Mouse (Mus musculus) kidney, embryonic 14.5 days (tissue): ENCODE data around the gene T2. TPM values are rescaled to one million over a fixed set of nuclear protein-coding genes. Genes with fewer than 3 reads are reported as not detected.
A peak's percentile ranks its signal among the peaks of the same experiment; 100 is the strongest.

Source experiments
- ATAC-seq: fragments of 200-750 bp; cut with Nextera tagmentation; 2 replicates; pipeline ENCODE4 v1.8.0; 2017; ENCODE audit warnings: moderate number of reproducible peaks, mild to moderate bottlenecking, moderate TSS enrichment, moderate library complexity; ENCODE audit not compliant: low FRiP score, low TSS enrichment
- H3K27ac ChIP-seq: fragments of 300-500 bp; sonication (generic); 2 replicates; pipeline ENCODE4 v1.5.1; 2014; ENCODE audit warnings: low read depth, mild to moderate bottlenecking, low read length, moderate library complexity, mixed read lengths
- H3K27me3 ChIP-seq: fragments of 300-500 bp; sonication (generic); 2 replicates; pipeline ENCODE4 v1.6.1; 2014; ENCODE audit warnings: mild to moderate bottlenecking, low read length; ENCODE audit not compliant: control insufficient read depth, insufficient read depth
- H3K36me3 ChIP-seq: fragments of 300-500 bp; sonication (generic); 2 replicates; pipeline ENCODE4 v1.6.1; 2014; ENCODE audit warnings: low read length, mixed read lengths; ENCODE audit not compliant: control insufficient read depth, insufficient read depth
- H3K4me1 ChIP-seq: fragments of 300-500 bp; sonication (generic); 2 replicates; pipeline ENCODE4 v1.6.1; 2014; ENCODE audit warnings: low read length, mixed read lengths; ENCODE audit not compliant: control insufficient read depth, insufficient read depth
- H3K4me2 ChIP-seq: fragments of 300-500 bp; sonication (generic); replicated peaks from 2 replicates; pipeline ENCODE4 v1.6.1; 2014; ENCODE audit warnings: low read depth, mild to moderate bottlenecking, low read length
- H3K4me3 ChIP-seq: fragments of 300-500 bp; sonication (generic); 2 replicates; pipeline ENCODE4 v1.5.1; 2014; ENCODE audit warnings: mild to moderate bottlenecking, low read length
- H3K9ac ChIP-seq: fragments of 300-500 bp; sonication (generic); 2 replicates; pipeline ENCODE4 v1.6.1; 2014; ENCODE audit warnings: low read depth, mild to moderate bottlenecking, low read length, moderate library complexity
- H3K9me3 ChIP-seq: fragments of 300-500 bp; sonication (generic); 2 replicates; pipeline ENCODE4 v1.6.1; 2016; ENCODE audit warnings: low read length; ENCODE audit not compliant: control insufficient read depth
- WGBS: fragments of 180-500 bp; shearing (Covaris S2); extraction: QIAGEN DNeasy Blood & Tissue Kit; methylation state at CpG from one replicate; pipeline ENCODE4 v1.1.7; 2014; 5-methylcytosine and 5-hydroxymethylcytosine counted together
- polyA plus RNA-seq: library from polyadenylated mRNA; unstranded; fragments of >200 nt; fragmentation: Nextera tagmentation; extraction: Ambion mirVana; gene quantifications from 2 replicates; pipeline ENCODE4 v1.2.1, GENCODE M21; 2014

Gene T2
- polyA plus RNA-seq, 1 experiment from 2014 or later, result 0.46 TPM

- no peak for ATAC-seq
- H3K4me3 ChIP-seq, result peak overlapping the region; percentile 53
- H3K4me1 ChIP-seq, result peaks cover 15% of the 10 kb centered on the region
- H3K36me3 ChIP-seq, result no peaks in the 10 kb centered on the region
- no peaks in the 10 kb centered on the region for H3K9me3 ChIP-seq
- H3K27ac ChIP-seq, result no peak overlapping the region
- 30% methylated on average over 8 of the region's 8 CpGs for WGBS
- H3K9ac ChIP-seq, result 0 out of 2 replicates have a peak overlapping the region, but pooled peaks have one; percentile 54
- H3K27me3 ChIP-seq, result peaks cover 45% of the 10 kb centered on the region
- peak overlapping the region; percentile 99 for H3K4me2 ChIP-seq
These were observed 16.0 kb upstream of the T2 start for GRCm38 (mm10) chr17:8339666-8340374.

- Histone ChIP-seq H3K9ac (peak overlapping the region; percentile 54), H3K36me3 (no peaks in the 10 kb centered on the region), H3K4me2 (peak overlapping the region; percentile 99), H3K4me3 (peak overlapping the region; percentile 53), H3K27me3 (peaks cover 45% of the 10 kb centered on the region), H3K9me3 (no peaks in the 10 kb centered on the region), H3K27ac (no peak overlapping the region), H3K4me1 (peaks cover 15% of the 10 kb centered on the region)
- ATAC-seq, result peak; percentile 76
- WGBS, result under 1% methylated on average over 50 of the region's 92 CpGs
These were observed 15.1 kb upstream of the T2 start for GRCm38 (mm10) chr17:8340407-8341359.

- peak overlapping the region; percentile 99 for H3K4me2 ChIP-seq
- peak overlapping the region; percentile 53 for H3K4me3 ChIP-seq
- 11% methylated on average over 45 of the region's 46 CpGs for WGBS
- peak; percentile 28; the same call in 1 of the 2 replicates for ATAC-seq
- peak overlapping the region; percentile 54 for H3K9ac ChIP-seq
- peaks cover 45% of the 10 kb centered on the region for H3K27me3 ChIP-seq
- peaks cover 15% of the 10 kb centered on the region for H3K4me1 ChIP-seq
- no peaks in the 10 kb centered on the region for H3K36me3 ChIP-seq
- no peaks in the 10 kb centered on the region for H3K9me3 ChIP-seq
- H3K27ac ChIP-seq, result no peak overlapping the region
These were observed 14.3 kb upstream of the T2 start for GRCm38 (mm10) chr17:8341360-8341963.

DNA sequence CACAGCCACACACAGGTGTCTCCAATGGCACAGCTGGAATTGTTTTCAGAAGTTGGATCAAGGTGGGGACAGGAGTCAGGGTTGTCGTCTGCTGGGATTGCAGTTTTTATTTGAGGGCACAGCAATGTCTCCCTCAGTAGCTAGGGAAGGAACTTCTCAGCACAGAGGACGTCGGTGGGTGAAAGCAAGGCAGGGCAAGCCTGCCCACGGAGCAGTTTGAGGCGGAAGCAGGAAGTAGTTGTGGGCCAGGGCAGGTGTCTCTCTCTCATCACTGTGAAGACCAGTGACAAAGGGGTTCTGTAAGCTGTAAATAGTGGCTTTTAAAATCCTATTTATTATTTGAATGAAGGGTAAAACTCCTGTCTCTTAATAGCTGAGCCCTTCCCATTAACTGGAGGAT lies 13.1 kb upstream of the T2 start:
- no peak for ATAC-seq
- peaks cover 45% of the 10 kb centered on the region for H3K27me3 ChIP-seq
- 49% methylated on average over 5 of the region's 5 CpGs for whole genome bisulfite sequencing
- H3K36me3 ChIP-seq, result no peaks in the 10 kb centered on the region
- no peaks in the 10 kb centered on the region for H3K9me3 ChIP-seq
- no peak overlapping the region for H3K9ac ChIP-seq
- H3K4me2 ChIP-seq, result no peak overlapping the region
- peaks cover 15% of the 10 kb centered on the region for H3K4me1 ChIP-seq
- no peak overlapping the region for H3K4me3 ChIP-seq
- no peak overlapping the region for H3K27ac ChIP-seq

DNA sequence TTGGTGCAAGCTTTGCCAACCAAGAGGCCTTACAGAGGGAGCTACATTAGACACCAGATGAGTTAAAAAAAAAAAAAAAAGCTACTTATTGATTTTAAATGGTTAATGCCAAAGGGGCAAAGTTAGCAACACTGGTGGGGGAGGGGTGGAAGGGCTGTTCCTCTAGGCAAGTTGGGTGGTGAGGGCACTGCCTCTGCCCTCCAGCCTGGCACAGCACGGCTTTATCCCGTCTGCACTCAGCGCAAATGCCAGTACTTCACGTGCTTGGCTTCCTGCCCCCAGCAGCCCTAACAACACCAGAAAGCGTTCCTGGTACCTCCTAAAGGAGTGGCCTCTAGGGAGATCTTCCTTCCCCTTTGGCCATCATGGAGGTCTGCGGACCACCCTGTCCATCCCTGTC lies 12.4 kb upstream of the T2 start:
- no peak overlapping the region for H3K4me3 ChIP-seq
- no peak overlapping the region for H3K27ac ChIP-seq
- H3K4me2 ChIP-seq, result no peak overlapping the region
- WGBS, result 58% methylated on average over 6 of the region's 6 CpGs
- no peaks in the 10 kb centered on the region for H3K36me3 ChIP-seq
- H3K9me3 ChIP-seq, result no peaks in the 10 kb centered on the region
- no peak for ATAC-seq
- peaks cover 15% of the 10 kb centered on the region for H3K4me1 ChIP-seq
- no peak overlapping the region for H3K9ac ChIP-seq
- peaks cover 42% of the 10 kb centered on the region for H3K27me3 ChIP-seq

DNA sequence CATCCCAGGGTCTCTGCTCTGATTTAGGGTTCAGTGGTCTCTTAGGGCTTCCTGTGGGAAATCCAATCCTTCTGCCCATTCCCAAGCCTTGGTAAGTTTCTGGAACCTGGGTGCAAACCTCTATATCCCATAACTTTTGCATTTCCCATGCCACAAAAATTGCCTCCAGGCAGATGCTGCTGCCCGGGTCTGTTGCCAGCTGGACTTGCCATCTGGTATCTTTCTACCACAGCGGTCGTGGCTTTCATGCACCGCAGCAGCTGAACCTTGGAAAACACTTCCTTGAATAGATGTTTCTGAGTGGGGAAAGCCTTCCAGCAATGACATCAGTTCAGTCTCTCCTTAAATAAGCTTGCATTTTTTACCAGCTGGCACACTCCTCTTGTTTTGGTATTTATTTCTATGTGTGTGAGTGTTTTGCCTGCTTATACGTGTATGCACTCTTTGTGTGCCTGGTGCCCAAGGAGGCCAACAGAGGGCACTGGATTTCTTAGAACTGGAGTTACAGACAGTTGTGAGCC lies 8.0 kb upstream of the T2 start:
- no peak overlapping the region for H3K9ac ChIP-seq
- H3K27me3 ChIP-seq, result no peaks in the 10 kb centered on the region
- no peaks in the 10 kb centered on the region for H3K36me3 ChIP-seq
- H3K4me2 ChIP-seq, result no peak overlapping the region
- 85% methylated on average over 5 of the region's 5 CpGs for WGBS
- H3K27ac ChIP-seq, result no peak overlapping the region
- no peak for ATAC-seq
- no peaks in the 10 kb centered on the region for H3K9me3 ChIP-seq
- no peaks in the 10 kb centered on the region; the same call in 1 of the 2 replicates for H3K4me1 ChIP-seq
- no peak overlapping the region for H3K4me3 ChIP-seq

- H3K4me1 ChIP-seq, result no peaks in the 10 kb centered on the region
- H3K4me2 ChIP-seq, result no peak overlapping the region
- H3K4me3 ChIP-seq, result no peak overlapping the region
- no peaks in the 10 kb centered on the region for H3K9me3 ChIP-seq
- 80% methylated on average over 4 of the region's 4 CpGs for WGBS
- H3K27ac ChIP-seq, result no peak overlapping the region
- H3K9ac ChIP-seq, result no peak overlapping the region
- H3K27me3 ChIP-seq, result no peaks in the 10 kb centered on the region
- H3K36me3 ChIP-seq, result no peaks in the 10 kb centered on the region
- ATAC-seq, result no peak
These were observed 6.9 kb upstream of the T2 start for GRCm38 (mm10) chr17:8348941-8349340.

GRCm38 (mm10) chr17:8351088-8351487 lies 4.7 kb upstream of the T2 start:
- no peak overlapping the region for H3K27ac ChIP-seq
- H3K4me2 ChIP-seq, result no peak overlapping the region
- H3K36me3 ChIP-seq, result no peaks in the 10 kb centered on the region
- H3K9ac ChIP-seq, result no peak overlapping the region
- no peak for ATAC-seq
- H3K4me1 ChIP-seq, result 0 out of 2 replicates have a peak, but pooled peaks cover 4% of the 10 kb centered on the region
- no peak overlapping the region for H3K4me3 ChIP-seq
- WGBS, result 73% methylated on average over 7 of the region's 7 CpGs
- no peaks in the 10 kb centered on the region for H3K9me3 ChIP-seq
- H3K27me3 ChIP-seq, result no peaks in the 10 kb centered on the region
